25 mouse cellular contexts compared by ENCODE assay signal in the genomic region with DNA sequence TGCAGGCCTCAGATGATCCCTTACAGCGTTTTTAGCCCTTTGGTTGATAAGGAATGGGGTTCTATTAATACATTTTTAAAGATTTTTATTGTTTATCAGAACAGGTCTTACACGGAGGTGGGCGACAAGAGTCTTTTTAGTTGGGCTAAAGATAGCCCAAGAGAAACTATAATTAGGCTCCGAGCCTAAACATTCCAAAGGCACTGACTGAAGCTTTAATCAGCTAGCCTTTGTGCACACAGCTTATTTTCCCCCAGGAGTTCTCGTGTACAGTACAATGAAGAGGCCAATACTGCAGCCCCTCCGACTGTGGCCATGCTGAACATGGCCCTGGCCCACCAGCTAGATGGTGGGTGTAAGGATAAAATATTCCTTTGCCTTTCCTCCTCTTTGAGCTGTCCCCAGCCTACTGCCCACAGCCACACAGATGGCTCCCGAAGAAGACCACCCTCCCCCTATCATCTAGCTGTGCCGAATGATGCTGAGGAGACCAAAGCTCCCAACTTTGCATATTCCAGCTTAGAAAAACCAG.
A peak's percentile ranks its signal among the peaks of the same experiment; 100 is the strongest.
DNase-seq lines count a peak whose midpoint lies in the region; ATAC-seq lines count a peak whose summit lies in the region.
"Had no signal": no experiment of that assay in that cellular context is flagged by ENCODE, and none has a peak within 500 bp of the region (broad histone marks: within the 10 kb centered on the region; RNA-seq: fewer than 3 reads in every experiment).

No protein-coding gene starts in this region.

- peak; percentile 47 for ATAC-seq in frontal cortex, adult (ENCODE audit: low TSS enrichment)
- ATAC-seq in heart, embryonic 14.5 days (ENCODE audit: insufficient number of reproducible peaks, insufficient read depth, low FRiP score, low read depth): no peak
- no peak for ATAC-seq in midbrain, embryonic 14.5 days (ENCODE audit: low FRiP score, low TSS enrichment)
- ATAC-seq in midbrain, embryonic 13.5 days: no peak
- peak; percentile 69 for ATAC-seq in forebrain, embryonic 16.5 days
- ATAC-seq in intestine, embryonic 15.5 days: no peak

- H3K9ac ChIP-seq in heart, embryonic 14.5 days (ENCODE audit: low read length): no peak overlapping the region
- H3K9ac ChIP-seq in midbrain, embryonic 14.5 days (replicated peaks; ENCODE audit: low read length): no peak overlapping the region
- no peak overlapping the region for H3K9ac ChIP-seq in midbrain, embryonic 13.5 days (replicated peaks)
- H3K9ac ChIP-seq in forebrain, embryonic 16.5 days (replicated peaks; ENCODE audit: low read depth, low read length): no peak overlapping the region
- H3K9ac ChIP-seq in intestine, embryonic 15.5 days: no peak overlapping the region
- H3K9ac ChIP-seq: hindbrain, embryonic 12.5 days; kidney, embryonic 15.5 days; liver, embryonic 15.5 days; lung, embryonic 15.5 days; stomach, embryonic 15.5 days had no signal

- 23% methylated on average over 8 of the region's 8 CpGs for WGBS in heart, embryonic 14.5 days
- WGBS in midbrain, embryonic 14.5 days: 57% methylated on average over 8 of the region's 8 CpGs
- WGBS in midbrain, embryonic 13.5 days: 53% methylated on average over 8 of the region's 8 CpGs
- WGBS in forebrain, embryonic 16.5 days: 16% methylated on average over 8 of the region's 8 CpGs
- WGBS in intestine, embryonic 15.5 days: 69% methylated on average over 8 of the region's 8 CpGs

- no peaks in the 10 kb centered on the region for H3K27me3 ChIP-seq in heart, embryonic 14.5 days (ENCODE audit: control insufficient read depth, insufficient read depth, low read length)
- no peaks in the 10 kb centered on the region for H3K27me3 ChIP-seq in midbrain, embryonic 14.5 days (ENCODE audit: control insufficient read depth, insufficient read depth, low read length)
- no peaks in the 10 kb centered on the region for H3K27me3 ChIP-seq in midbrain, embryonic 13.5 days
- no peaks in the 10 kb centered on the region for H3K27me3 ChIP-seq in forebrain, embryonic 16.5 days (replicated peaks; ENCODE audit: control insufficient read depth, insufficient read depth, low read length)
- no peaks in the 10 kb centered on the region for H3K27me3 ChIP-seq in intestine, embryonic 15.5 days (replicated peaks)
- H3K27me3 ChIP-seq: hindbrain, embryonic 12.5 days; kidney, embryonic 15.5 days; liver, embryonic 15.5 days; lung, embryonic 15.5 days; stomach, embryonic 15.5 days had no signal

- intact Hi-C loops in heart, postnatal 25 days (cut with DNase I): no loop called here

- no peaks in the 10 kb centered on the region for H3K9me3 ChIP-seq in heart, embryonic 14.5 days (ENCODE audit: control insufficient read depth, low read length)
- H3K9me3 ChIP-seq in midbrain, embryonic 14.5 days (ENCODE audit: control insufficient read depth, low read length): no peaks in the 10 kb centered on the region
- no peaks in the 10 kb centered on the region for H3K9me3 ChIP-seq in midbrain, embryonic 13.5 days
- H3K9me3 ChIP-seq in forebrain, embryonic 16.5 days (ENCODE audit: control insufficient read depth, low read length): no peaks in the 10 kb centered on the region
- H3K9me3 ChIP-seq in intestine, embryonic 15.5 days: no peaks in the 10 kb centered on the region
- H3K9me3 ChIP-seq: embryonic facial prominence, embryonic 10.5 days; hindbrain, embryonic 12.5 days; kidney, embryonic 15.5 days; liver, embryonic 15.5 days; lung, embryonic 15.5 days; stomach, embryonic 15.5 days had no signal

- DNase-seq in frontal cortex, postnatal 25 days (ENCODE audit: low spot score in 2 of 2): no peak
- no peak for DNase-seq in heart, postnatal 25 days (ENCODE audit: low spot score)
- peak; percentile 14 for DNase-seq in midbrain, embryonic 14.5 days
- DNase-seq: adrenal gland, postnatal 14 days; cerebellum, adult 9-11 months; gastrocnemius, adult 2 months; kidney, adult 11 months; kidney, postnatal 36 days; layer of hippocampus, adult 9-11 months; left cerebral cortex, postnatal 4 days; liver; lung, postnatal 4 days; thymus, adult 18-20 months; thymus, postnatal 36 days had no signal

- peaks cover 21 to 29% of the 10 kb centered on the region in 2 experiments for H3K4me1 ChIP-seq in heart, embryonic 14.5 days (ENCODE audit: control insufficient read depth in 2 of 2, insufficient read depth in 2 of 2, low read length in 2 of 2)
- H3K4me1 ChIP-seq in midbrain, embryonic 14.5 days (ENCODE audit: control insufficient read depth, insufficient read depth, low read length): 0 out of 2 replicates have a peak, but pooled peaks cover 5% of the 10 kb centered on the region
- peaks cover 10% of the 10 kb centered on the region for H3K4me1 ChIP-seq in midbrain, embryonic 13.5 days (replicated peaks)
- peaks cover 9% of the 10 kb centered on the region for H3K4me1 ChIP-seq in forebrain, embryonic 16.5 days (replicated peaks; ENCODE audit: control insufficient read depth, insufficient read depth, low read length)
- 0 out of 2 replicates have a peak, but pooled peaks cover 3% of the 10 kb centered on the region for H3K4me1 ChIP-seq in intestine, embryonic 15.5 days (replicated peaks)
- H3K4me1 ChIP-seq: hindbrain, embryonic 12.5 days; liver, embryonic 15.5 days had no signal

- H3K27ac ChIP-seq in heart, embryonic 14.5 days (replicated peaks in 1 of 2; ENCODE audit: control insufficient read depth in 1 of 2, insufficient read depth in 1 of 2, low read depth in 2 of 2, low read length in 2 of 2): peak overlapping the region; percentile 82 to 85
- H3K27ac ChIP-seq in midbrain, embryonic 14.5 days (replicated peaks; ENCODE audit: low read depth, low read length): 0 out of 2 replicates have a peak overlapping the region, but pooled peaks have one; percentile 26
- no peak overlapping the region for H3K27ac ChIP-seq in midbrain, embryonic 13.5 days
- peak overlapping the region; percentile 41; the same call in 1 of the 2 replicates for H3K27ac ChIP-seq in forebrain, embryonic 16.5 days (ENCODE audit: low read length)
- H3K27ac ChIP-seq in intestine, embryonic 15.5 days: no peak overlapping the region
- H3K27ac ChIP-seq: embryonic facial prominence, embryonic 10.5 days; gastrocnemius, adult 2 months; hindbrain, embryonic 12.5 days; kidney, embryonic 15.5 days; liver, embryonic 15.5 days; stomach, embryonic 15.5 days had no signal

- no peak overlapping the region for H3K4me3 ChIP-seq in heart, embryonic 14.5 days (ENCODE audit: control insufficient read depth in 1 of 2, insufficient read depth in 1 of 2, low read depth in 1 of 2, low read length in 2 of 2)
- H3K4me3 ChIP-seq in midbrain, embryonic 14.5 days (replicated peaks; ENCODE audit: low read depth, low read length): no peak overlapping the region
- no peak overlapping the region for H3K4me3 ChIP-seq in midbrain, embryonic 13.5 days (replicated peaks)
- H3K4me3 ChIP-seq in forebrain, embryonic 16.5 days (replicated peaks; ENCODE audit: low read length): no peak overlapping the region
- H3K4me3 ChIP-seq in intestine, embryonic 15.5 days (replicated peaks): no peak overlapping the region
- H3K4me3 ChIP-seq: embryonic facial prominence, embryonic 10.5 days; gastrocnemius, adult 2 months; hindbrain, embryonic 12.5 days; kidney, embryonic 15.5 days; liver, embryonic 15.5 days; lung, embryonic 15.5 days; stomach, embryonic 15.5 days had no signal

- no peaks in the 10 kb centered on the region for H3K36me3 ChIP-seq in heart, embryonic 14.5 days (ENCODE audit: control insufficient read depth, insufficient read depth, low read length)
- no peaks in the 10 kb centered on the region for H3K36me3 ChIP-seq in midbrain, embryonic 14.5 days (ENCODE audit: control insufficient read depth, insufficient read depth, low read length)
- no peaks in the 10 kb centered on the region for H3K36me3 ChIP-seq in midbrain, embryonic 13.5 days
- H3K36me3 ChIP-seq in forebrain, embryonic 16.5 days (ENCODE audit: control insufficient read depth, insufficient read depth): peaks cover 7% of the 10 kb centered on the region
- H3K36me3 ChIP-seq in intestine, embryonic 15.5 days: no peaks in the 10 kb centered on the region
- H3K36me3 ChIP-seq: embryonic facial prominence, embryonic 10.5 days; hindbrain, embryonic 12.5 days; kidney, embryonic 15.5 days; liver, embryonic 15.5 days; lung, embryonic 15.5 days; stomach, embryonic 15.5 days had no signal

- peak overlapping the region; percentile 38 for H3K4me2 ChIP-seq in heart, embryonic 14.5 days (ENCODE audit: low read length)
- H3K4me2 ChIP-seq in midbrain, embryonic 14.5 days (ENCODE audit: low read length): no peak overlapping the region
- no peak overlapping the region for H3K4me2 ChIP-seq in midbrain, embryonic 13.5 days (replicated peaks)
- H3K4me2 ChIP-seq in forebrain, embryonic 16.5 days (ENCODE audit: low read length): no peak overlapping the region
- no peak overlapping the region for H3K4me2 ChIP-seq in intestine, embryonic 15.5 days (replicated peaks)
- H3K4me2 ChIP-seq: hindbrain, embryonic 12.5 days; kidney, embryonic 15.5 days; liver, embryonic 15.5 days; lung, embryonic 15.5 days; stomach, embryonic 15.5 days had no signal

Comparison
In these comparisons a context has a peak if more than half of its experiments do, and no peak if none do; other contexts are left out.
1. H3K27ac ChIP-seq: peak in heart, embryonic 14.5 days (2 of 2), midbrain, embryonic 14.5 days (single experiment) and forebrain, embryonic 16.5 days (single experiment); none in midbrain, embryonic 13.5 days (single experiment) and intestine, embryonic 15.5 days (single experiment).
2. ATAC-seq: peak in frontal cortex, adult (single experiment) and forebrain, embryonic 16.5 days (single experiment); none in heart, embryonic 14.5 days (single experiment), midbrain, embryonic 14.5 days (single experiment), midbrain, embryonic 13.5 days (single experiment) and intestine, embryonic 15.5 days (single experiment).